Mouse (Mus musculus) forebrain, embryonic 10.5 days (tissue): ENCODE data around the gene Klf14. TPM values are rescaled to one million over a fixed set of nuclear protein-coding genes. Genes with fewer than 3 reads are reported as not detected.

Experiments used
- DNase-seq: peaks from one replicate; pipeline ENCODE4 v3.0.0-alpha.2; 2017; ENCODE audit warnings: low spot score; ENCODE audit errors: extremely low spot score
- H3K27ac ChIP-seq: fragments of 300-500 bp; sonication (generic); 2 replicates; pipeline ENCODE4 v1.5.1; 2016; ENCODE audit warnings: mild to moderate bottlenecking
- H3K27me3 ChIP-seq: fragments of 300-500 bp; sonication (generic); 2 replicates; pipeline ENCODE4 v1.6.1; 2016; ENCODE audit warnings: mild to moderate bottlenecking; ENCODE audit not compliant: poor library complexity, severe bottlenecking
- H3K36me3 ChIP-seq: fragments of 300-500 bp; sonication (generic); replicated peaks from 2 replicates; pipeline ENCODE4 v1.6.1; 2016; ENCODE audit warnings: mild to moderate bottlenecking, moderate library complexity
- H3K4me1 ChIP-seq: fragments of 300-500 bp; sonication (generic); 2 replicates; pipeline ENCODE4 v1.6.1; 2016
- H3K4me3 ChIP-seq: fragments of 300-500 bp; sonication (generic); 2 replicates; pipeline ENCODE4 v1.5.1; 2016; ENCODE audit warnings: mild to moderate bottlenecking, moderate library complexity
- H3K9me3 ChIP-seq: fragments of 300-500 bp; sonication (generic); 2 replicates; pipeline ENCODE4 v1.6.1; 2016; ENCODE audit warnings: mild to moderate bottlenecking, moderate library complexity
- WGBS: fragments of 180-500 bp; shearing (Covaris S2); methylation state at CpG from one replicate; pipeline ENCODE4 v1.1.7; 2016; 5-methylcytosine and 5-hydroxymethylcytosine counted together
- polyA plus RNA-seq: library from polyadenylated mRNA; unstranded; fragments of >200 nt; fragmentation: Nextera tagmentation; extraction: Ambion mirVana; gene quantifications from 2 replicates; pipeline ENCODE4 v1.2.1, GENCODE M21; 2016

Klf14 gene
- polyA plus RNA-seq, 1 experiment from 2014 or later: 0.51 TPM

- no peak for DNase-seq
- no peaks in the 10 kb centered on the region for H3K36me3 ChIP-seq
- peak overlapping the region; percentile 18 for H3K4me3 ChIP-seq
- 64% methylated on average over 21 of the region's 21 CpGs for WGBS
- peaks cover 10% of the 10 kb centered on the region for H3K4me1 ChIP-seq
- peak overlapping the region; percentile 60; the same call in 1 of the 2 replicates for H3K27ac ChIP-seq
- no peaks in the 10 kb centered on the region for H3K9me3 ChIP-seq
- no peaks in the 10 kb centered on the region; the same call in 1 of the 2 replicates for H3K27me3 ChIP-seq
Observed at GRCm38 (mm10) chr6:30920834-30921675, 37.8 kb downstream of the Klf14 start.

- no peak for DNase-seq
- WGBS: 90% methylated on average over 2 of the region's 2 CpGs
- Histone ChIP-seq H3K9me3 (no peaks in the 10 kb centered on the region), H3K36me3 (no peaks in the 10 kb centered on the region), H3K4me3 (no peak within 1 kb of the TSS), H3K27ac (no peak within 1 kb of the TSS), H3K27me3 (no peaks in the 10 kb centered on the region; the same call in 1 of the 2 replicates), H3K4me1 (no peaks in the 10 kb centered on the region)
Observed at GRCm38 (mm10) chr6:30915473-30915872, 43.4 kb downstream of the Klf14 start, which contains the start of gene Tsga13. Gene Tsga13, minus strand, starts transcription at chr6:30915573.

- WGBS: 44% methylated on average over 3 of the region's 3 CpGs
- H3K4me1 ChIP-seq: peaks cover 10% of the 10 kb centered on the region
- H3K4me3 ChIP-seq: no peak overlapping the region
- no peaks in the 10 kb centered on the region for H3K9me3 ChIP-seq
- no peaks in the 10 kb centered on the region for H3K27me3 ChIP-seq
- no peak for DNase-seq
- H3K36me3 ChIP-seq: no peaks in the 10 kb centered on the region
- H3K27ac ChIP-seq: peak overlapping the region; percentile 67
Observed at GRCm38 (mm10) chr6:30907970-30908369, 50.9 kb downstream of the Klf14 start.

Other genes with a start within 250 kb of the Klf14 start
- 2,195 and 2,268 TPM in 2 replicates for gene Mest, start 235.5 kb downstream of the Klf14 start, polyA plus RNA-seq
- gene Copg2, start 62.3 kb downstream of the Klf14 start, polyA plus RNA-seq: 29.7 and 31.0 TPM in 2 replicates
- 0.17 TPM in 1 of 2 replicates, not detected in the other for gene Tsga13, start 43.5 kb downstream of the Klf14 start, polyA plus RNA-seq